Mouse (Mus musculus) thymus, adult 2 months (tissue): ENCODE data around the gene Aldh2.

Experiments used
- CTCF ChIP-seq: fragments of 200-500 bp; IDR thresholded peaks from 2 replicates; pipeline ENCODE4 v1.5.1; 2012; ENCODE audit warnings: mild to moderate bottlenecking, control low read depth, low read length, moderate library complexity, borderline replicate concordance; ENCODE audit not compliant: control insufficient read depth, poor library complexity, insufficient read depth; ENCODE audit errors: extremely low read depth
- POLR2A ChIP-seq: fragments of 200-500 bp; IDR thresholded peaks from 2 replicates; pipeline ENCODE4 v1.6.1; 2012; ENCODE audit warnings: mild to moderate bottlenecking, low read length, control low read depth, moderate library complexity; ENCODE audit not compliant: control insufficient read depth, poor library complexity, insufficient read depth; ENCODE audit errors: extremely low read depth

DNA sequence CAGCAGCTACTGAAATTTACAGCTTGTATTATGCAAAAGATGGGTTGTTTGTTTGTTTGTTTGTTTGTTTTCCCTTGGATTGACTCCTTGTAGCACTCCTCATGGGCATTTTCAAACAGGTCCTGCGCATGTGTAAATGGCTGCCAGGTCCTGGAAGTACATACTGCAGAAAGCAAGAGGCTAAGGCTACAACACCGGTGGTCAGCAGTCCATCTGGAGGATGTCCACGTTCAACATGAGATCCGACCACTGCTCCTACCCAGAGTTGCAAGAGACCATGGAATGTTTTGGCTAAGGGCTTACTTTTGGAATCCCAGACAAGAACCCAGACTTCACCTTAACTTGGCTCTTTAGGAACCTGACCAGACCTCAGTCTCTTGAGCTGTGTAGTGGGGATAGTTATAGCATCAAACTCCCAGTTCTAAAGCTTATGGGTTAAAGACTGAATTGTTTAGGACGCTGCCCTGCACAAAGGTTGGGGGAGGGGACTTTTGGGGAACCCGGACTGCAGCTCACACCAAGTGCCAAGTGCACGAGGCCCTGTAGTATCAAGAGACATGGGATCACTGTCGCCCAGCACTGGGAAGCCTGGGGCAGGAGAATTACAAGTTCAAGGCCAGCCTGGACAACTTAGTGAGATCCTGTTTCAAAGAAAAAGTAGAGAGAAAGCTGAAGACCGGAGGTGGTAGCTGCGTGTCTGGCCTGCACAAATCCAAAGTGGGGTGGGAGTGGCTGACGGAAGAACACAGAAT lies 1.4 kb downstream of the Aldh2 start:
- TF ChIP-seq POLR2A (no peak), CTCF (no peak)
